Mouse (Mus musculus) cerebellum, adult 11-12 months (tissue): ENCODE measurements around the gene Hoxc8.

Experiments
- DNase-seq: peaks from one replicate; pipeline ENCODE4 v3.0.0; 2022

Gene Hoxc8

GRCm38 (mm10) chr15:102983716-102984115 is 6.7 kb upstream of the Hoxc8 start:
- DNase-seq: no peak

- DNase-seq: no peak
These were observed 5.9 kb upstream of the Hoxc8 start for GRCm38 (mm10) chr15:102984521-102984920.

GRCm38 (mm10) chr15:102984925-102985324 is 5.5 kb upstream of the Hoxc8 start:
- no peak for DNase-seq

GRCm38 (mm10) chr15:102987124-102987833 is 3.1 kb upstream of the Hoxc8 start:
- DNase-seq: peak; percentile 76

GRCm38 (mm10) chr15:102988078-102988477 is 2.3 kb upstream of the Hoxc8 start:
- DNase-seq: no peak

- no peak for DNase-seq
These were observed 1.4 kb downstream of the Hoxc8 start for GRCm38 (mm10) chr15:102991782-102992181.

- no peak for DNase-seq
These were observed 1.8 kb downstream of the Hoxc8 start for GRCm38 (mm10) chr15:102992206-102992605.

GRCm38 (mm10) chr15:102992863-102993262 is 2.5 kb downstream of the Hoxc8 start:
- no peak for DNase-seq

- no peak for DNase-seq
These were observed 6.1 kb downstream of the Hoxc8 start for GRCm38 (mm10) chr15:102996548-102996947.

- DNase-seq: no peak
These were observed 7.0 kb downstream of the Hoxc8 start for GRCm38 (mm10) chr15:102997431-102997830.

- no peak for DNase-seq
These were observed 7.5 kb downstream of the Hoxc8 start, which contains the start of gene Hoxc6 for GRCm38 (mm10) chr15:102997939-102998355. Gene Hoxc6 (plus strand): TSS chr15:102998257.

- DNase-seq: no peak
These were observed 8.3 kb downstream of the Hoxc8 start for GRCm38 (mm10) chr15:102998608-102999182.

GRCm38 (mm10) chr15:102999183-102999831 is 8.9 kb downstream of the Hoxc8 start:
- DNase-seq: peak; percentile 13

GRCm38 (mm10) chr15:102999955-103000354 is 9.5 kb downstream of the Hoxc8 start:
- DNase-seq: no peak

GRCm38 (mm10) chr15:103000501-103000901 is 10.1 kb downstream of the Hoxc8 start:
- DNase-seq: no peak

- no peak for DNase-seq
These were observed 11.0 kb downstream of the Hoxc8 start for GRCm38 (mm10) chr15:103001370-103001769.

GRCm38 (mm10) chr15:103002156-103002555 is 11.7 kb downstream of the Hoxc8 start:
- no peak for DNase-seq

- no peak for DNase-seq
These were observed 12.5 kb downstream of the Hoxc8 start for GRCm38 (mm10) chr15:103002821-103003448.

GRCm38 (mm10) chr15:103005308-103005707 is 14.9 kb downstream of the Hoxc8 start:
- DNase-seq: no peak

- no peak for DNase-seq
These were observed 15.4 kb downstream of the Hoxc8 start for GRCm38 (mm10) chr15:103005797-103006196.

- no peak for DNase-seq
These were observed 15.9 kb downstream of the Hoxc8 start for GRCm38 (mm10) chr15:103006326-103006725.

GRCm38 (mm10) chr15:103009265-103010111 is 19.1 kb downstream of the Hoxc8 start:
- no peak for DNase-seq
